Mouse (Mus musculus) right cerebral cortex, postnatal 4 days (tissue): ENCODE data around the gene Rhobtb1.
A peak's percentile ranks its signal among the peaks of the same experiment; 100 is the strongest.

ENCODE experiments used
- DNase-seq: peaks from one replicate; pipeline ENCODE4 v3.0.0-alpha.2; 2022

Rhobtb1 gene

DNA sequence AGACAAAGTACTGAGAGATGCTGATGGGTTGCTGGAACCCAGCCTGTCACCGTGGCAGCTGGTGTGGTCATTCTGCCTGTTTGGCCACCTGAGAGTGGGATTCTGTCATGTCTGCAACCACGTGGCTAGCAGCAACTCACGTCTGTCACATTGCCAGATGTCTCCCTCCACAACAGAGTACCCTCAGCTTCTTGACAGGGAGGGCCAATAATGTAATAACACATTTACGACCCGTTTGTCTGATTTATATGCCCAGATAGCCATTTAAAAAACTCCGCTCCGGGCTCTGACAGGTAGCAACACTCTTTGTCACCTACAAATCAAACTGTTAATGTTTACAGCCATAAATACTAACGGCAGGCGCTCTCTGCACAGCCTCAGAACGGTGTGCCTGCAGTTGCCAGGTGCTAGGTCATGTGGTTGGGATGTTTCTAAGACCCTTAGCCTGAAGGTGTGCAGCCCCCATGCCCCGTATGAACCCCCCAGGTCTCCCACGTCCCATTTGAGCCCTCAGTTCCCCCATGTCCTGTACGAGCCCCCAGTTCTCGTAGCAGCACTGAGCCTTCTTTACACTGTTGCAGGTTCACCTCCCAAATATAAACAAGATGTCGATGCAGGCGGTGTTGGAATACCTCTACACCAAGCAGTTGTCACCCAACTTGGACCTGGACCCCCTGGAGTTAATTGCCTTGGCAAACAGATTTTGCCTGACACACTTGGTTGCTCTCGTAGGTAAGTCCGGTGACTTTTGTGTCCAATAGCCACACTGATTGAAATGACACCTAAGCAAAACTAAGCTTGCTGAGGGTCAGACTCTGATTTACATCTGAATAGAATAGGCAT lies 127.8 kb downstream of the Rhobtb1 start:
- no peak for DNase-seq

DNA sequence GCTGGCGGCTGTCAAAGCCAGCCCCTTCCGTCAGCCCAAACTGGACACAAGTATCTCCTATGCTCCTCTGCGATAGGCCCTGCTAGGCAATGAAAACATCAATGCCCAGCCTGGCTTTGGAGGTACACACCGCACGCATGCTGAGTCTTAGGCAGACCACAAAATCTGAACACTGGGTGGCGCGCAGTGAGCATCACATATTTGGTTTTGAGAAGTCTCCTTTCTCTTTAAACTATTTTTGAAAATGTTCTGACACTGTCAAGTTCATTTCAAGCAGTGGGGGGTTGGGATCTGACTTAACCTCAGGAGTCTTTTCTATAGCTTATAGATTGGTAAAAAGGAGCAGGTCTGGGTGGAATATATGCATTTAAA lies 128.4 kb downstream of the Rhobtb1 start:
- no peak for DNase-seq

DNA sequence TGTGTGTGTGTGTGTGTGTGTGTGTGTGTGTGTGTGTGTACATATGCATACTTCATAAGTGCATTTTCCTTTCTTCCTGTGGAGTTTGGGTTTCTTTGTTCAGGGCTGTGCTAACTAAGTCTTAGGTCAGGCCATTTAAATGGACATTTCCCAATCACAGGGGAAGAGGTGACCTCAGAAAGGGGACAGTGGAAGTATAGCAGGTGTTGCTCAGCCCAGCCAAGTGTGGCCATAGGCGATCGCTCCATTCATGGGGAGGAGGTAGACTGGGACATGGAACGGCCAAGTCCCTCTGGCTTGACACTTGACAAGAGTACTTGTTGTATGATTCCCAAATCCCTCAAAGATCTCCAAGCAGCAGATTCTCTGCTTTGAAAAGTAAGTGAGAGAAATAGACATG lies 135.7 kb downstream of the Rhobtb1 start:
- DNase-seq = no peak

DNA sequence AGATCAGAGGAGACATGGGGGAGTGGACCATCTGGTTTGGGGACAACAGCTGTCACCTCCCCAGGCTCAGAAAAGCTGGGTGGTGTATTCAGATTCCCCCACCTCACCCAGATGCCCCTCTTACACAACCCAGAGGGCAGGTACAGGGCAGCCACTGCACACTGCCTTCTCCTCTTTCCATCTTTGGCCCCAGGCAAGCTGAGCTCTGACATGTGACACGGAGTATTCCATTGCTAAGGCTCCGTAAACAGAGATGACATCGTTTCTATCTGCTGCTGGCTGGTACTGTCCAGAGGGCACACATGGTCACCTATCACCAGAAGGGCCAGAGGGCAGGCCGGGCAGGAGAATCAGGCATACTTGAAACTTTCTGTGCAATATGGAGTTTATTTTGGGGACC lies 136.9 kb downstream of the Rhobtb1 start:
- no peak for DNase-seq

DNA sequence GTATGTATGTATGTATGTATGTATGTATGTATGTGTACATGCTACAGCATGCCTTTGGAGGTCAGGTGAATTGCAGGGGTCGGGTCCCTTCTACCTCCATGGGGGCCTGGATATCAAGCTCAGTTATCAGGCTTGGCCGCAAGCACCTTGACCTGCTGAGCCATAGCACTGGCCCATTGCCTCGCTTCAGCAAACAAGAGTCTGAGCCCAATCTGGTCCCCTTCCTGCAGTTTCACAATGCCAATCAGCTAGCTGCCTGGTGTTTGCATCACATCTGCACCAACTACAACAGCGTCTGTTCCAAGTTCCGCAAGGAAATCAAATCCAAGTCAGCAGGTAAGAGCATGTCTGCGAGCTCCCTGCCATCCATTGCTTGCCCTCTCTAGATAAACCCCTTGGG lies 137.5 kb downstream of the Rhobtb1 start:
- DNase-seq = no peak

DNA sequence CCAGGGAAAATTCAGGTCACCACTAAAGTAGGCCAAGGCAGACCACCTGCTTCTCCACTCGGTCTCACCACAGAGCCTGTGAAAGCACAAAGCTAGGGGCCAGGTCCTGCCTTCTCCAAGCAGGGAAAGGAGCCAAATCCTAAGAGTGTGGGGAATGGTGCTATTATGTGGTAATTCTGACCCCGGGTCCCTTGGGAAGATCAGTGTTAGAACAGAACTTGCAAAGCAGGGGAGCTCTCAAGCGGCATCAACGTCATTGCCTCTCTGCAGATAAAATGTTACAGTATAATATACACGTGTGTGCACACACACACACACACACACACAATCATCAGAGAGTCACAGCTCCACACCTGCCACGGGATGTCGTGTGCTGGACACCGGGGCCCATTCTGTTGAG lies 139.5 kb downstream of the Rhobtb1 start:
- no peak for DNase-seq

DNA sequence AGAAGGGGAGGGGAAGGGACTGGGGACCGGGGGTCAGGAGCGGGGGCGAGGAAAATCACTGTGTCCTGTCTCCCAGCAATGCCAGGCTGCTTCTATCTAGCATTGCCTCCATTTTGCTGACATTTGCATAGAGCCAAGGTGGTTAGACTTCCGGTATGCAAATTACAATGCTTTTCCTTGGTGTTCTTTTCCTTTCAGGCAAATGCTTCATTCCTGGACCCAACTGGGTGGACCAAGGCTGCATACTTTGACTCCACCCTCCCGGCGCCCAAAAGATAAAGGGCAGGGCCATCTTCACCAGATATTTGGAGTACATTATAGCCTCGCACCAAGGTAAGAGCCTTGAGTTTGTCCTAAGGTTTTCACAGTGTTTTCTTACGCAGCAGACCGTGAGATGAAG lies 144.7 kb downstream of the Rhobtb1 start:
- no peak for DNase-seq

DNA sequence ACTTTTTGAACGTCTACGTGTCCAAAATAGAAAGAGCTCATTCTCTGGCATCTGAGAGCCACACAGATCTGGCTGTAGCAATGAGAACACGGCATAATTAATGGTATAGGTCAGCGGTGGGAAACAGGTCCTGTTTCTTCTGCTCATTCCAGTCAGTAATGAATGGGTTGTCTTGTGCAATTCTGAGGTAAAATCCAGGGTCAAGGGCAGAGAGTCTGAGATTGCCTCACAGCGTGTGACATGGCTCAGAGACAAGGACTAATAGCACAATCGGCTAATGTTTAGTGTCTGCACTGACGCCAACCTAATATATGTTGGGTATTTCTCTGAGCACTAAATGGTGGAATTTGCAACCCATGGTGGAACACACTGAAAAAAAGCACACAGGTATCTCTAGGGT lies 148.8 kb downstream of the Rhobtb1 start:
- DNase-seq = no peak

DNA sequence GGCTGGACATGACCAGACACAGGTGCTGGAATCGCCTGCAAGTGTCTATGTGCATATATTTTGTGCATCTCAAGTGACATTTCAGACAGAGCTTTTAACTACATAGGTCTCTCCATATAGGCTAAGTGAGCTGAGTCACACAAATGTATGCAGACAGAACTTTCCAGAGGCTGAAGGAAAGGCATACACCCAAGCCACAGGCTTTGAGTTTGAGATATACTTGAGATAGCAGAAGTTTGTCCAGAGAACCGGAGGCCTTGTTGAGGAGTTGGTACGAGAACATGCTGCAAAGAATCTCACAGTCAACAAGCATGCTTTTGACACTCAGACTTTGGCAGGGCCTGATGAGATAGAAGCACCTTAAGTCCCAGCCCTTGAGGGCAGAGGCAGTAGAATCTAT lies 151.4 kb downstream of the Rhobtb1 start:
- DNase-seq = no peak

DNA sequence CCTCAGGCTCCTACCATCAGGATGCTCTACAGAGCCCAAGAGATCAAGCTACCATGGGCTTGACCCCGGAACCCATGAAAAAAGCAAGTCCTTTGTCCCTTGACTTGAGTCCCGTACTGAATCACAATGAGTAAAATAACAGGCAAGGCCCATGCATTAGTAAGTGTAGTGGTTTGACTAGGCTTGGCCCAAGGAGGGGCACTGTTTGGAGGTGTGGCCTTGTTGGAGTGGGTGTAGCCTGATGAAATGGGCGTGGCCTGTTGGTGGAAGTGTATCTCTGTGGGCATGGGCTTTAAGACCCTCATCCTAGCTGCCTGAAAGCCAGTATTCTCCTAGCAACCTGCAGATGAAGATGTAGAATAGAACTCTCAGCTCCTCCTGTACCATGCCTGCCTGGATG lies 153.6 kb downstream of the Rhobtb1 start:
- DNase-seq = no peak

DNA sequence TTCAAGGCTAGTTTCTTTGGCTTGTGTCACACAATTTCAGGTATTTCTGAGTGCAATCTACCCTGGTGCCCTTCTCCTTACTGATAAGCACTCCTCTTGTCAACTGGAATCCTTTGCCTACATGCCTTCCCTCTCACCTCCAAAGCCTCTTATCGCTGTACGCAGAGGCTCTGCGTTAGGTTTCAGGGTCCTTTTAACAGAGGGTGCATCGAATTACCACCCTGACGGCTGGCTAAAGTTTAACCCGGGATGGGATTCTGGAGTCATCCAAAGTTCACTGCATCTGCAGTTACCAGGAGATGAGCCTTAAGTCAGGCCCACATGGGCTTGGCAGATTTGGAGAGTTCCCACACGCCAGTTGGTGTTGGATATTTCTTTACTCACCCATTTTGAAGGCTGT lies 154.4 kb downstream of the Rhobtb1 start:
- DNase-seq = no peak

DNA sequence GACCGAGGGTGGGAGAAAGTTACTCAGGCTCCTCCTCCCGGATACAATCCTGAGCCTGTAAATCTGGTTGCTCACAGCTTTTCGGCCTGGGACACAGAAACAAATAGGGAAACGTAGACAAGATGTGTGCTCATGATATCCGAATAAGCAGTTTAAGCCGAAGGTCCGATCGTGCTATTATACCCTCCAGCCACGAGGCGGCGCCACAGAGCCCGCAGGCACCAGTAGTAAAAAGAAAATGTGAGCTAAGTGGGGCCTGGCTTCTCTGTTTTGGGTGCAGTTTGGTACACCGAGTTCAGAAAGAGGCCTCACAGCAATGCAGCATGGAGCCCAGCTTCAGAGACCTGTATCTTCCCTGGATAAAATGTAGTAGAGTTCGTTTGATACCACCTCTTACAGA lies 155.0 kb downstream of the Rhobtb1 start:
- peak; percentile 15 for DNase-seq

DNA sequence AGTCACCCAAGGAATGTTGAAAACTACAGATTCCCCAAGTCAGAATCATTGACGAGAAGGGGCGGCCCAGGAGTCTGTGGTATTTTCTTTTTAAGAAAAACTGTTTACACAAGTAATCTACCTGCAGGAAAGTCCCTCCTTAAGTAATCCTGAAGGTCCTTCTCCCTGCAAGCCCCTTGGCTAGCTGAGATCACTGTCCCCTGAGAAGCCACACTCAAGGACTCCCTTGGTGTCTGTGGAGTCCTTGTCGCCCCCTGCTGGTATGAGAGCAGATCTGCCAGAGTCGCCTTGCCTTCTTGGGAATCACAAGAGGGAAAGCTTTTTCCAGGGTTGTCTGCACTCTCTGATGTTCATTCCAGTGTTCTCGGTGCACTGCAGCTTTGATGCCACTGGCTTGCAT lies 155.8 kb downstream of the Rhobtb1 start:
- DNase-seq = peak; percentile 52

DNA sequence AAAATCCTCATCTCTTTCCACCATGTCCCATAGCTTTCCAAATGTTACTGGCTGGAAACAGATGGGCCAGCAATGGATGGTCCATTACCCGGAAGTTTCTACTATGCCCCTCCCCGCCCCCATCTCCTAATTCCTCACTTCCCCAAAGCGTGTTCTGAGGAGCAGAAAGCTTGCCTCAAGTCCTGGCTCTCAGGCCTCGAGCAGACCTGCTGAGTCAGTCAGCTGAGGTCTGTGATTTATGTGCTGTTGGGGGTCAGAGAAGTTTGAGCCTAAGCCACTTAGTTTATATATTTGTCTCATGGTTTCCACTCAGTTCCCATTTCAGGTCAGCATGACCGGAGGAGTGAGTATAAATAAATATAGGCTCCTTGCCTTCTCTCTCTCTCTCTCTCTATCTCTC lies 157.9 kb downstream of the Rhobtb1 start:
- no peak for DNase-seq

DNA sequence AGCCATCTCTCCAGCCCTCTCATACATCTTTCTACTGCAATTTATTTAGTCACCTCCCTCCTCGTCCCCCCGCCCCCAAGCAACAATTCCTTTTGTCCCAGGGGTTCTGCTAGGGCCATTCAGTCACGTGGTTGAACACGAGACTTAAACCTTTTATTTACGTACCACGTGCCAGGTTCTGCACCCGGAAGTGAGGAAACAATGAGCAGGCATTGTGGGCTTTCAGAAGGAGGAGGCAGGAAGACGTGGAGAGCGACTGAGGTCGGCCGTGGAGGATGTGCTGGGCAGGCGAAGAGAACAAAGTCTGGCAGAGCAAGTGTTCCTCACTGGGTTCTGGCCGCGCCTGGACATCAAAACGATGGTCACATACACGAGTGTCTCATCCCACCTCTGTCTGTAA lies 160.6 kb downstream of the Rhobtb1 start:
- no peak for DNase-seq

DNA sequence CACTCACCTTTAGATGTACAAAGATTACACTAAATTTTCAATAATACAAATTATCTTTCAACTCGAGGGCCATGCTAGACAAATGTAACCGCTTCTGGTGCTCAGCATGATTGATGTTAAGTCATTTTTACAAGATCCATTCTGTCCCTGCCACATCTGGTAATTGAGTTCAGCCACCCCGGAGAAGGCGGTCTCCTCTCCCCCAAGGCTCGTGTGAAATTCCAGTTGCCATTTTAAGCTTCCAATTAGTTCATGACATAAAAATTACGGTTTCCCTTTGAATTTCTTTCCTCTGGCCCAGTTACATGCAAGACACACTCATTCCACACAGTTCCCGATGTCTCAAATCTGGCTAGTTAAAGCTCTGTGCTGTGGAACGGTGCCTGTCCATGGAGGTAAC lies 162.7 kb downstream of the Rhobtb1 start:
- DNase-seq = no peak

DNA sequence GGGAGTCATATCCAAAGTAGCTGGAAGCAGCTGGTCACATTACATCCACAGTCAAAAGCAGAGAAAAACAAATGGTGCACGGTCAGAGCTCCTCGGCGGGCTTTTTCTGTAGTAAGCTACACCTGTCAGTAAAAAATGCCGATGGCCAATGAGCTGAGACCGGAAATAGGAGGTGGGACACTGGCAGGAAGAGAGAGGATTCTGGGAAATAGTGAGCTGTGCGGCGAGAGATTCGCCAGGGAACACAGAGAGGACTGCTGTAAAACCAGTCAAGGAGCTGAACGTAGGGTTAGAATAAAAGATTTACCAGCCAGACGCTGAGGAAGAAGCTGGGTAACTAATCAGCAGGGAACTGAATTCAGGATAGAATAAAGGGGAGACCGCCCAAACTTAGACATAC lies 167.3 kb downstream of the Rhobtb1 start:
- DNase-seq = no peak

DNA sequence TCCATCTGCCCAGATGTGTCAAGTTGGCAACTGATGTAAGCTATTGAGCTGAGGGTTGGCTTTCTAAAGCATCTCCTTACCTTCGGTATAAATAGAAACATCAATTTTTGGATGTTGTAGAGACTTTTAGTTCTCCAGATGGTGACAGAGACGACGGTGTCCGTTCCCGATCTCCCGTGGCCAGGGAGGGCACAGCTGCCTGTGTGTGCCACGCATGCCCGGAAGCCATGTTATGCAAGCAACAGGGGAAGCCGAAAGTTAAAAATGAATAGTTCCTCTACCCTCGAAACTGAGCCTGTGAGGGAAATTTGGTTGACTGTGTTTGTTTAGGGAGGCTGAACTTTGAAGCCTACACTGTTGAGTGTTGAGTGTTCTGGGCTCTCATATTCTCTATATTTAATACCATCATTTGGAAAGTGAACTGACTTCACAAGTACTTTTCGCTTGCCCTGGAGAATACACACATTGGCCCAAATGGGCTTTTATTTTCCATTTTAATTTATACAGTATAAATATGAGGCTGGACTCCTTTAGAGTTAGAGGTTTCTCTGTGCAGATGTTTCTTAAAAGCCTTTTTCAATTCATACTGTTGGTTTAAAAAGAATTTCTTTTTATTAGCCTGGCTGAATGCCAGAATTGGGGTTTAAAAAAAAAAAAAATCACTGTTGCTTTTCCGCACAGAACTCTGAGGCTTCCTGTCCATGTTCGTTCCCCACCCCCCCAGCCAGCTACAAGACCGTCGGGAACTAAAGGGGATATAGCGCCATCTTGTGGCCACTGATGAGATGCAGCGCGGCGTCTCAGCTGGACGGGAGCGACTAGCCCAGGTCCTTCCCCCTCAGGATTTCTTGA lies 169.7 kb downstream of the Rhobtb1 start:
- peak; percentile 87 for DNase-seq

DNA sequence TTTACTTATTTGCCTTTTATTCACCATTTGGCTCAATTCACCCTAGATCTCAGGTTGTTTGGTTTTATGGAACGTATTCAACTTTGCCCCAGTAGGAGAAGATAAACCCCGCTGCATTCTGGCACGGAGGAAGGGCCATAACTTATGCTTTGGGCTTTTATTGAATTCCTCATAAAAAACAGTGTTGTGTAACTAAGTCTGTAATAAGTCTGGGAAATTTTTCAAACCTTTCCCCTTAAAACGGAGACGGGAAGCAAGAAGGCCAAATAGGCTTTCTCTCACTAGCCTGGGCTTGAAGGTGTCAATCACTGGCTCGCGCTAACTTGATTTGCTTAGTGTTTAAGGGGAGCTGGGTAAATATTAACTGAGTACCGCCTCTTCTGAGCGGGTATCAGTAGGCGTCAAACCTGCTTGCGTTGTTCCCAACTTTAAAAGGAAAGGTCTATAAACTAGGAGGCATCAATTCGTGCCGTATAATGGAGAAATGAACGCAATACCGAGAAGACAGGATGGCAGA lies 170.3 kb downstream of the Rhobtb1 start:
- DNase-seq = no peak

DNA sequence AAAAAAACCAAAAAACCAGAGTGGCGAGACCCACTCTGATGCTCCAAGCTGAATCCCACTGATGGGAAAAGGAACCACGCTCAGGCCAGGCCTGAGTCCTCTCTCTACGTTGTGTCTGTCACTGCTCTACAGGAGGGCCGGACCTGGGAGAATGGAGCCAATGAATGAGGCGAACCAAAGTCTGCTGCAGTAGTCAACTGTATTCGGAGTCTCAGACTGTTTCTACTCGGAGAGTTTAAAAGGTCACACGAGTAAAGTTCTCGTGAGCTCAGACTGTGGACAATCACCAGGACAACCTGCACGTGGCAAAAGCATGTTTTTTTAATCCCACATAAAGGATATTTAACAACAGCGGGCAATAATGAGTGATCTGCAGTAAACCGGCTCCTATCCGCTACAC lies 172.8 kb downstream of the Rhobtb1 start:
- no peak for DNase-seq

DNA sequence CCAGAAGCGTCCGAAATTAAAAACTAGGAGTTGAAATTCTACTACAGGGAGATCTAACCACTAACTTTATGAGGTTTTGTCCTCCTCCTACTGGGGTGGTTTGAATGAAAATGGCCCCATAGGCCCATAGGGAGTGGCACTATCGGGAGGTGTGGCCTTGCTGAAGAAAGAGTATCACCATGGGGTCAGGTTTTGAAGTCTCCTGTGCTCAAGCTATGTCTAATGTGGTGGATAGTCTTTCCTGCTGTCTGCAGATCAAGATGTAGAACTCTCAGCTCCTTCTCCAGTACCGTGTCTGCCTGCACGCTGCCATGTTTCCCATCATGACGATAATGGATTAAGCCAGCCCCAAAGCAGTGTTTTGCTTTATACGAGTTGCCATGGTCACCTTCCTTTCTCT lies 173.6 kb downstream of the Rhobtb1 start:
- DNase-seq = no peak

DNA sequence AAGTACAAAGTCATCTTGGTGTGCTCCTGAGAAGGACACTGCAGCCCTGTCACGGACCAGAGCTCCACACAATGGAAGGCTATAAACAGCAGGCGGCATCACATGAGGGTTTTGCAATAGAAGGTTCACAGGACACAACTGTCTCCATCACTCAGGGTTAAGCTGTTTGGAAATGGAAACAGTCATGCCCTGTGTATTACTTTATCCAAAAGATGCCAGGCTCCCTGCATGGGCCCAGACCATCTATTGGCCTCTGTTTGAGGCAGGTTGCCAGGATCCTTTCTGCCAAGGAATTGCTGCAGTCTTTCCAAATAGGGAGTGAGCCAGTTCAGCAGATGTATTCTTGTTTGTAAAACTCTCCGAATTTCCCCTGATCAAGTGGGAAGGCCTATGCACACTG lies 175.2 kb downstream of the Rhobtb1 start:
- peak; percentile 57 for DNase-seq

DNA sequence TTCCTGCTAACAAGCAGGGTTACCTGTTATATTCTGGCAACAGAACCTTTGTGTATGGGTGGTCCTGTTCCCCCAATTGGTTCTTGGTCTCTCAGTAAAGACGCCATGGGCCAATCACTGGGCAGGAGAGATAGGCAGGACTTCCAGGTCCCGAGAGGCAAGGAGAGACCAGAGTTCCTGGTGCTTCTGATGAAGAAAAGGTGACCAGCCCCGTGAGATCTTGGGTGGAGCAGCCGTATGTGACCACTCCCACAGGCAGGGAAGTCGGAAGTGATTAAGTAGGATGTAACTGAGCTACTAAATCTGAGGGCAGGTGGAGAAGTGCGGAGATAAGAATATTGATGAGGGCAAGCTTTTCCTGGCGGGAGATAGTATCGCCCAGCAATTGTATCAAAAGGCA lies 176.1 kb downstream of the Rhobtb1 start:
- no peak for DNase-seq

DNA sequence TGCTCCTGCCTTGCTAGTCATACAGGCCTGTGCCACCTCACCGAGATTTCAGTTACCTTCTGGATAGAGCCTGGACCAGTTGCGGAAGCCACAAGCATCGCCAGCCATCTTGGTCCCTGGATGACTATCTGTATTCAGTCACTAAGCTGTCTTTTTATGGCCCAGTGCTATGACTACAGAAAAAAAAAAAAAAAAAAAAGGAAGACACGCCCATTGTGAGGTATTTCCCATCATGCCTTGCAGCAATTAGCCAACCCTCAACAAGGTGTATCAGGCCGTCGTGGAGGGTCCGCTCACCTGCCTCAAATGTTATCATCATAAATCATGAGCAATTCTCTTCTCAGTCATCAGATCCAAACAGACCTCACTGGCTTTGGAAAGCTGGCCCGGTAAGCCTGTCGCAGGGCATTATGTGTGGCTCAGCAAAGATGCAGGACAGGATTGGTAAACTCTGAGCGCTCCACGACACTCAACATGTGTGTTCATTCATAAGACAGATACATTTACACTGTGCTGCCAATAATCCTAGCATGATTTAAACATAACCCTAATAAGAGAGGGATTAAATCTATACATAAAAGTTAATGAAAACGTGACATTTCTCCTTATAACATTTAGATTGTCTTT lies 176.9 kb downstream of the Rhobtb1 start:
- no peak for DNase-seq
